Mouse (Mus musculus): ENCODE measurements at regions not wholly inside any gene's neighbourhood (a gene's known extent, or its start where the extent isn't known, plus 50 kb on each side); places are given as distances from the start of the nearest gene placed in this dataset.
A peak's percentile ranks its signal among the peaks of the same experiment; 100 is the strongest.

DNA sequence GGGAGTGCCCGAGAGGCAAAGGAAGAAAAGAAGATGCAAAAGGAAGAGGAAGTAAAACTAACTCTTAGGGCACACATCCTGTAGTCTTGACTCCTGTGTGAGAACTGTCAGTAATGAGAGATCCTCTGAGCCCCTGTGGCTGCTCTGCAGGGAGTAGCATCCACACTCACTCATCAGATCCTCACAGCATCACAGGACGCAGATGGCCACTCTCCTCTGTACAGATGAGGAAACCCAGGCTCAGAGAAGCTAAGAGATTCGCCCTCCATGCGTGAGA lies 117.0 kb upstream of the Habp2 start:
- peak; percentile 60; the same call in 1 of the 2 replicates for ATAC-seq (replicated peaks; ENCODE audit: poor library complexity)

DNA sequence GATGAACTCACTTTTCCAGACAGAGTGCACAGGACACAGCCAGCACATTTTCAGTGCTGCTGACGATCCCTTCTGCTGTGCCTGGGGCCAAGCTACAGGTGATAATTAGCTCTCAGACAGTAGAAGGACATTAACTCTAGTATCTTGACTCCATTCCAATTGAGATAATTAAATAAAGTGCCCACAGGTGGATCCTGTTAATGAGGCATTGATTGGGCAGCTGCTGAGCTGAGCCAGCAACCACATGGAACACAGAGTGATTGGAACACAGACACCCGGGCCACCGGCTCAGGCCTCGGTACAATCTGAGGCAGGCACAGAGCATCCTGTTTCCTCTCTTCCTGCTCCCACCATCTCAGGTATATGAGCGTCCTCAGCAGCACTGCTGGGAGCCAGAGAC lies 114.5 kb upstream of the Habp2 start:
- no peak for ATAC-seq (replicated peaks; ENCODE audit: poor library complexity)

DNA sequence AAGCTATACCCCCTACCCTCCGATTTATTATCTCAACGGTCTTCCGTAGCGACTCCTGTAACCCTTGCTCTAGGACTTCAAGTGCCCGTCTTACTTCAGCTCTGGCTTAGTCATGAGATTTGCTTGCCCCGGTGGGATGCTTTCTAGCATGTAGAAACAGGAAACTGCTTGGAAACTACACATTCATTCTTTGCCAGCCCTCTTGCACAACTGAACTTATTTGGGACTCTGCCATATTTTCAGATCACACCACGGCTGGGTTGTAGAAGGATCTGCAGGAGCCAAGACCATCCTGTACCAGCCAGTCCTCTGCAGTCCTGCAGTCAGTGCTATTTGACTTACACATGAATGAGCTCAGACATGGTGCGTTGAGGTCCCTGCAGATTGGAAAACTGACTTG lies 110.9 kb upstream of the Habp2 start:
- ATAC-seq (replicated peaks; ENCODE audit: poor library complexity): peak; percentile 83

DNA sequence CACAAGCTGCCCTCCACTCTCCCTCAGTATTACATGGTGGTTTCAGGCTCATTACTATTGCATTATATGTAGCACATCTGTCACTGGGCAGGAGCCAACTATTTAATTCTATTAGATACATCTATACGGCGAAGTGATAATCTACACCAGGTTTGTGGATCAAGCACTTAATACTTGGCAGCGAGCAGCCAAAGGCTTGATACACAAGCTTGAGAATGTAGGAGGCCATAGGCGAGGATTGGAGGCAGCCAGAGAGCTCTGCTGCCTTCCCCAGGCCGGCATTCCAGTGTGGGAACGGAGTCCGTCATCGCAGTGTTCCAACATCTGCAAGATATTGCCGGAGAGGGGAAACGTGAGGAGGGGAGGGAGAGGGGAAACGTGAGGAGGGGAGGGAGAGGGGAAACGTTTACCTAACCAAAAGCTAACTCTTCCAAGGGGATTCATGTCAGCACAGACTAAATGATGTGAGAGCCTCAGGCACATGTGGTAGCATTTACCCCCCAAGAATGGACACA lies 109.6 kb upstream of the Habp2 start:
- no peak for ATAC-seq (replicated peaks; ENCODE audit: poor library complexity)

DNA sequence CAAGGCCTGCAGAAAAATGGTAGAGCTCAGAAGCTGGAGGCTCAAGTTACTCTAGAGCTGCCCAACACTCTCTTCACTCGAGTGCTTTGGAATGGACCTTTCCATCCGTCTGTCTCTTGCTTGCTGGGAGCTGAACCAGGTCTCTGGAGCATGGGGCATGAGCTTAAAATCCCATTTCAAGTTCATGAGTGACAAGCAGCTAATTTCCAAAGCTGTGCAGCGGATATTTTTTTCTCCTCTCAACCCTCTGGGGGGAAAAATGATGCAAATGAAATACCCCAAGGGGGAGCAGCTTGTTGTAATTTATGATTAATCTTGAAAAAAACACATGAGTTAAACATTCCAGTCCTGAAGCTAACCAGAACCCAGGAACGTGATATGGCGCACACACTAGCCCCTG lies 101.2 kb upstream of the Habp2 start:
- ATAC-seq (replicated peaks; ENCODE audit: poor library complexity): no peak

DNA sequence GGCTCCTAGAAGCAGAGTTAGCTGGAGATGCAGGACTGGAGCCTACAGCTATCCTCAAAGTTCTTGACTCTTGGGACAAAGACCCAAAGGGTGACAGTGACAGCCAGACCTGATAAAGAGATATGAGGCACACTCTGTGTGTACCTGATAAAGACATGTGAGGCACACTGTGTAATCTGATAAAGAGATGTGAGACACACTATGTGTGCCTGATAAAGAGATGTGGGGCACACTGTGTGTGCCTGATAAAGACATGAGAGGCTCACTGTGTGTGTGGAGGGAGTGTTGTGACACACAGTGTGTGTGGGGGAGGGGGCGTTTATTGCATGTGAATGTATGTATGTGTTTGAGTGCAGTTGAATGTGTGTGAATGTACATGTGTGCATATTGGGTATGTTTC lies 97.8 kb upstream of the Habp2 start:
- ATAC-seq (replicated peaks; ENCODE audit: poor library complexity): no peak

DNA sequence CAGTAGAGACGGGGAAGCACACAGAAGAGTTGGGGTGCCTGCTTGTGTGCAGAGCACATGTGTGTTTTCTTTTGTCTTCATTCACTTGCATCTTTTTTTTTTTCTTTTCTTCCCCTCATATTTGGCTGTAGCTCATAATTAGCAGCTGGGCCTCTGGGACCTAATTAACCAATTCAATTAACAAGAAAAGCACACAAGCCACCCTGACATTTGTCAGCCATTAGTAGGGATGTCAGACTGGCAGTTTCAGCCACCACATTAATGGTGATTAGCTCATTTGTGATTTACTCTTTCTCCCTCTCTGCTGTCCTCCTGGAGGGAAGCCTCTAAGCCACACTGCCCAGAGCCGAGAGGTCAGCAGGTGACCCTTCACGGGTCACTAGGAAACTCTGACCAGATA lies 96.7 kb upstream of the Habp2 start:
- ATAC-seq (replicated peaks; ENCODE audit: poor library complexity): no peak

DNA sequence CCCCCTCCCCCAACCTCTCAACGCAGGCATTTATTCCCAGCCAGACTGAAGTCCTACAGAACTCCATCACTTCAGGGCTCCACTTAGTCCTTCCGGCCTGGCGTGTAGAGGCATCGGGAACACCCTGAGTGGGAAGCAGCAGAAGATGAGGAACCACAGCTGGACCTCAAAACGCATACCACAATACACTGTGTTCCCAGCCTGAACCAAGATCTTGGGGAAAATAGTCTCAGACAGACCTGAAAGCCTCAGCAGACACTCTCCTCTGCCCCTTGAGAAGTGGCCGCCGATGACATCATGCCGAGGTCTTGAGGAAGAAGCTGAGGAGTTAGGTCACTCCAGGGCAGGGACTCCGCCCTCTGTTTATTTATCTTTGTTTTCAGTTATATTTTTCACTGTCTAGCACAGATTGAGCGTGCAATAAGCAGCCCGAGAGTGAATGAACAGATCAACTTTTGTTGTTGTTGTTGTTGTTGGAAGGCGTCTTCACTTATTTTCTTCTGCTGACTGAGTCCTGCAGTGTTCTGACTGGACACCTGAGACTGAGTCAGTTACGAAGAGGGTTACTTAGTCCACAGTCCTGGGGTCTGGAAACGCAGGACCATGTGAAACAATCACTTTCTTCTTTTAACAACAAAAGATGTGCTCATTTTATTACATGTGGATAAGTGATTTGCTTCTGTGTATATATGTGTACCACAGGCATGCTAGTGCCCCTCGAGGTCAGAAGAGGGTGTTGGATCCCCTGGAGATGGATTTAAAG lies 88.3 kb upstream of the Habp2 start:
- no peak for ATAC-seq (replicated peaks; ENCODE audit: poor library complexity)

DNA sequence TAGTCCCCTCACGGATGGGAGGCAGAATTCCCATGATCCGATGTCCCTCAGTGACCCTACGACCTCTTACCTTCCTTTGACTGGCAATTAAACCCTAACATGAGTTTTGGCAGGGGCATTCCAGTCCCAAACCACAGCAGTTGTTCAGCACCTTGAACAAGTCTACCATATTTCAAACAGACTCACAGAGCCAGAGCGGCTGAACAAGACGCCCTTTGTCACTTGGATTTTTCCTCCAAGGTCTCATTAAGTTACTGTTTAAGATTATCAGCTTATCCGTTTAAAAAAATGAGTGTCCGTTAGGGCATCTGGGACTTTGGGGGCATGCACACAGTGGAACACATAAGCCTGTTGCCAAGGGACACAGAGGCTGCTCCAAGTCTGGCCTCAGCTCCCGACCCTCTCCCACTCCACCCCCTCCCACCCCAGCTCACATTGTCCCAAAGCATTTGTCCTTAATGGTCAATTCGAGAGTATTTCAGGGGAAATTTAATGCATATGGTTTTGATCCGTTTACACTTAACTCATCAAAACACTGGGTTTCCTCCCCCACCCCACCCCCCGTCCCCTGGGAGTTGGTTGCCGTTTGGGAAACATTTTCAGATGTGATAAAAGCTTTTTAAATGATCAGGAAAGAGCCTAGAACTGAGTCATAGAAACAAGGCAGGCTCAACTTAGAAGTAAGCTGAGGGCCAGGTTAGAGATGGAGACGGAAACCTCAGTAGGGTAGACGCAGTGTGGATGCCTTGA lies 87.4 kb upstream of the Habp2 start:
- no peak for ATAC-seq (replicated peaks; ENCODE audit: poor library complexity)

DNA sequence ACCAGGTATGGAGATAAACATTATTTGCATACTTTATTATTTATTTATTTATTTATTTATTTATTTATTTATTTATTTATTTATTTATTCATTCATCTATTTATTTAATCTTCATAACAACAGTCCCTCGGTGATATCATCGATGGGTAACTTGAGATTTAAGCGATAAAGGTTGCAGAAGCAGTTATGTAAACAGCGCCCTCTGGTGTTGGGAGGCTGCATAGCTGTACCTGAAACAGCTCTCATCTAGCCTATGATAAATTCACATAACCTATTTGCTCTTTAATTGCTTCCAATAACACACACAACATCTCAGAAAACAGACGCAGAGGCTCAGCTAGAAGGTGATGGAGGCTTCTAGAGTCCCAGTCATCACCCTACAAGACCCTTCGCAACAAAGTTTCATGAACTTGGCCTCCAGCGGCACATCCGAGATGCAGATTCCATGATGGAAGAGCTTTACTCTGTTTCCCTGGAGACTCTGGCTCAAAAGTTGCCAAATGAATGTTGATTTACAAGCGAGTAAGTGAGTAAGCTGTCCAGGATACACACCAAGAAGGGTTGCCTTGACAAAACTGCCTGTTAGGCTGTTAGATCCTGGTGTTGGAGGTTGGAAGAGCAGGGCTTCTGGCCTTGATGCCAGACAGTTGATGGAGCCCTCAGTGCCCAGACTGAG lies 85.8 kb upstream of the Habp2 start:
- ATAC-seq (replicated peaks; ENCODE audit: poor library complexity): peak; percentile 63

DNA sequence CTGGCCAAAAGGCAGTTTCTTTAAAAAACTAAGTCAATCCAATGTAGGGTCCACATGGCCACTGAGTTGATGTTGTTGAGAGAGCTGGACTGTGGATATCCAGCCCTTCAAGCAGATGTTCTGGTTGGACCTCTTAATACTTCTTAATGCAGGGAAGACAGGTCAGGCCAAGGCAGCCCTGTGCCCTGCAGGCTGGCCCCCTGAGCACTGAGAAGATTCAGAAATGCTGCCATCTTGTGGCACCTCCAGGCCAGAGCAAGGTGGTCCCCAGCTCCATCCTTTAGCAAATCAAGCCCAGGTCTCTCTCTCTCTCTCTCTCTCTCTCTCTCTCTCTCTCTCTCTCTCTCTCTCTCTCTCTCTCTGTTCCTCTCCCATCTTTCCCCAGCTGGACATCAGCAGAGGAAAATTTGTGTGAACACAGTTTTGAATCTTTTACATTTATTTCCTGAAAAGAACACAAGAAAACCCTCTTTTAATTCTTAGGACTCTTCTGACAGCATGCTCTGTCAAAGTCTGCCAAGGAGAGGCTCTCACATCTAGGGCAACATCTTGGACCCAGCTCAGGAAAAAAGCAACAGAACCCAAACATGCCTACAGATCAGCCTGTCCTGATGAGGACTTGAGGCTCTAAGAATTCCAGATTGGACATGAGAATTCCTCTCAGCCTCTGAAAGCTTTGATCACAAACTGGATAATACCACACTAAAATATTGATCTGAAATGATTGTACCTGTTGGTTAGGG lies 85.0 kb upstream of the Habp2 start:
- peak; percentile 91 for ATAC-seq (replicated peaks; ENCODE audit: poor library complexity)

DNA sequence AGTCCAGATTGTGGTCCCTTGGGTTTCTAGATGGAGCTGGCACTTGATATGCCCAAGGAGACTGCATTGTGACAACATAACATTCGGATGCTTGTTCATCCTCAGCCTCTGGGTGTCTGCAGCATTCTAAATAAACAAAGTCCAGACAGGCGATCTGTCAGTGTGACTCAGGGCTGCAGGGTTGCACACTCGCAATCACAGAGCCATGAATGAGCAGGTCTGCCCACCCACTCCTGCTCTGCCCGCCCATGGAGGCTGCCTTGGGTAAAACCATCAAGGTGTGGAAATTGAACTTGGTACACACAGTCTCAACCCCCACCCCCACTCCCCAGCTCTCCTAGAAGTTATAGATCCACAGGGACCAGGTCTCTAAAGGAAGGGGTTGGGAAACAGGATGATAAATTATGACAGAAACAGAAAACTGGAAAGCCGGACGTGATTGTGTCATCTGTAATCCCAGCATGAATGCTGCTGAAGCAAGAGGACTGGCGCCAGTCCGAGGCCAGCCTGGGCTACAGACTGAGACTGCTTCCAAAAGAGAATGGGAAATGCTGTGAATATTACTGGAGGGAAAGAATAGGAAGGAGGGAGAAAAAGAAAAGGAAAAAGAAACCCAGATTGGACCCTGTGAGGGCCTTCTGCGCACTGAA lies 84.3 kb upstream of the Habp2 start:
- no peak for ATAC-seq (replicated peaks; ENCODE audit: poor library complexity)

DNA sequence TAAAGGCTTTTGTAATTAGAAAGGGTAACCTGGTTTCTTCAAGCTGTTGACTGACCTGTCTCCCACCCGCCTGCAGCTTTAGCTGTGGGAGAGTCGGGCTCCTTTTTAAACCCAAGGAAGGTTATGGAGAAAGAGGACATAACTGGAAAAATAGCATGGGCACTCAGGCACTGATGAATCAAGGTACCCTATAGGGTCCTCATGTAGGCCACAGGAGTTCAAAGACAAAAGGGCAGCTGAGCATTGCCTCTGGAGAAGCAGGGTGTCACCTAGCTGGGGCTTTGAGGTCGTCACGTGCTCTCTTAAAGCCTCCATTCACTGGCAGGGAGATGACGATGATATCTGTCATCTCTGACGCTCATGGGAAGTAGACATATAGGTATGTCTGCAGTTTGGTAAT lies 68.4 kb upstream of the Habp2 start:
- no peak for ATAC-seq (replicated peaks; ENCODE audit: poor library complexity)

DNA sequence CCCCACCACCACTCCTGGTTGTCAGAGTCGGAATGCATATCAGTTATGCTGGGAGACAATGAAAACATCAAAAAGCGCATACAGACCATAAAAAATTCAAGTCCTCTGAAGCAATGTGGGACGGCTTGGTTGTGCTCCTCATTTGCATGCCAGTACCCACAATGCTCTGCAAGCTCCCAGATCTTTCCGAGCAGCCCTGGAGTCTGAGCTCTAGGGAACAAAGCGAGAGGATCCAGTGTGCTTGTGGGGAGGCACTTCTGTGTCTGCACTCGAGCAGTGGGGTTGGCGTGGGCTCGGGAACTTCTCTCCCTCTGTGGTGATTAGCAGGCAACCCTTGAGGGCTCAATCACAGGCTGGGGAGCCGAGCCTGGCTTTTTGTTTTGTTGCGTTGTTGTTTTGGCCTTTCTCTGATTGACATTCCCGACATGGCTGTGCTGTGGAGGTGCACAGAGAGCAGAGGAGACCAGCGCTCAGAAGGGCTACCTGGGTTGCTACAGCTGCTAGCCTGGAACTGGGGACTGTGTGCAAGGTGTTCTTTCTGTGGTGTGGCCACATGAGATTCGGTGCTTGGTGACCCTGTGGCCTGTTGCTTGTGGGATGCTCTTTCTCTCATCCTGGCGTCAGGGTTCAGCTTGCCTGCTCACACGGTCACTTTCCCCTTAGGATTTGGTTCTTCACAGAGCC lies 66.1 kb upstream of the Habp2 start:
- ATAC-seq (replicated peaks; ENCODE audit: poor library complexity): no peak

DNA sequence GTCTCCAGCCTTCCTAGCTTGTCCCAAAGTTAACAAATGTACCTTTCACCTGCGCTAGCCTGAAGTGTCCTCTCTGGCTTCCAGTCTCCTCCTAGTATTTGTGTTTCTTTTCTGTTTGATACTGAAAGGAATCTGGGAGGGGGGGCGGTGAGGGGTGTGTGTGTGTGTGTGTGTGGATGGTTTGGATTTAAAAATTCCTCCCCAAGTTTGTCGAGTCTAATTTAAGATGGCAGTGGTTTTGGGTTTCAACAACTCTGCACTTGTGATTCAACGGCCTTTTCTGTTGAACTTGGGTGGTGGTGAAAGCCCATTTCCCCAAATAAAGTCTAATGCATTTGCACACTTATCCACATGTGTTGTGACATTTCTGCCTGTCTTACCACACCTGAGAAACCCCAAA lies 64.4 kb upstream of the Habp2 start:
- peak; percentile 50; the same call in 1 of the 2 replicates for ATAC-seq (replicated peaks; ENCODE audit: poor library complexity)

DNA sequence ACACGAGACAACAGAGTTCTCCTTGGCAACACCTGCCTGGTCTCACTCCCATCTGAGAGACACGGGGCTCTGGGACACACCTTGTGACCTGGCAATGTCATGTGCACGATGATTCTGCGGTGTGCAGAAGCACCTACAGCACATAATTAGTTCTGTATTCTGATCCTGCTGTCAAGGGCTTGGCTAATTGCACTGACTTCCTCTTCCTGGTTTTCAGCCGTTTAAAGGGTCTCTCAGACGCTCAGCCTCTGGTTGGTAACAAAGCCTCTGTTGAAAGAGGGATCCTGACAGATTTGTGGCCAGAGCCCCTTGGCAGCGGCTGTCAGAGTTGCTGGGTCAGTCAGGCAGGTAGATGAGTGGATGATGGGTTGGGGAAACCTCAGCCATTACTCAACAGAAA lies 61.9 kb upstream of the Habp2 start:
- peak; percentile 69 for ATAC-seq (replicated peaks; ENCODE audit: poor library complexity)

DNA sequence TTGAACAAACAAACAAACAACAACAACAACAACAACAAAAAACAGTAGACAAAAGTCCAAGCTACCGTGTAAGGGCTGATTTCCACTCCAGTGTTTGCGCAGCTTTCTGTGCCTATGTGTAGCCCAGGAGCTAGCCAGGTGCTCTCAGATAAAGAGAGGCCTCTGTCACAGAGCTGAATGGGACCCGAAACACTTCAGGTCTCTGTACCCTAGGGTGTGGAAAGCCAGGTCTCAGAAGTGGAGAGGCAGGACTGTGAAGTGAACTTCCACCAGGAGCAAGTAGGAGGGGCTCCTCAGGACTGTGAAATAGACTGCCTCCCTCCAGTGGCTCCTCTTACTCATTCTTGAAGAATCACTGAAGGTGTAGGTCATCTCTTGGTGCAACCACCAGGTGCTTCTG lies 61.4 kb upstream of the Habp2 start:
- no peak for ATAC-seq (replicated peaks; ENCODE audit: poor library complexity)

DNA sequence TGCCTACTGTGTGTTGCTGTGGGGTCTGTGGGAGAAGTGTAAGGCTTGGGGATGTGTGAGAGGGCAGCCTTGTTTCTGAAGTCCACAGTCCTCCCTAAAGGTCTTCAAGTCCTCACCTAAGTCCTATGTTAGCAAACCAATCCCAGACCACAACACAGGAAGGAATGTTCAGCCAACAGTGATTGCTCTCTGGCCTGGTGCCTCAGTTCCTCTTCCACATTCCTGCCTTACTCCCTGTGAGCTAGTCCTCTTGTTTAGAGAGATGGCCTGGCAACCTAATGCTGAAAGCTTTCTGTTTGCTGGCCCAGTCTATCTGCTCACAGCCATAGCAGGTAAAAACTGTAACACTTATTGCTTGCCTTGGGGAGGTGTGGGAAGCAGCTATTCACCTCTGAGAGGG lies 58.4 kb upstream of the Habp2 start:
- no peak for ATAC-seq (replicated peaks; ENCODE audit: poor library complexity)

DNA sequence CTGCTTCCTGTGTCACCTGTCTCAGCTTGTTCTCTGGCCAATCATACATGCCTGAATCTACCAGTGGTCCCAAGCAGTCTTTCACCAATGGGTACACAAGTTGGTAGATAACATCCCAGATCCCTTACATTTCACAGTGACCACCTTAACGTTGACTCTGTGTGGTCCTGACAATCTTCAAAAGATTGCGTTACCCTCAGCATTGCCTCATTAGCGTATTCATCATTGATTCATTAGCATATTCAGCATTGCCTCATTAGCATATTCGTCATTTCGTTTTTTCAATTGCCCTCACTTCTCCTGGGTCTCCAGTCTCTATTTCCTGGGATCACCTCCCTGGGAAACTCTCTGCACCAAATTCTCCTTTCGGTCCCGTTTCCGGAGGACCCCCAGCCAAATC lies 55.5 kb upstream of the Habp2 start:
- no peak for ATAC-seq (replicated peaks; ENCODE audit: poor library complexity)

DNA sequence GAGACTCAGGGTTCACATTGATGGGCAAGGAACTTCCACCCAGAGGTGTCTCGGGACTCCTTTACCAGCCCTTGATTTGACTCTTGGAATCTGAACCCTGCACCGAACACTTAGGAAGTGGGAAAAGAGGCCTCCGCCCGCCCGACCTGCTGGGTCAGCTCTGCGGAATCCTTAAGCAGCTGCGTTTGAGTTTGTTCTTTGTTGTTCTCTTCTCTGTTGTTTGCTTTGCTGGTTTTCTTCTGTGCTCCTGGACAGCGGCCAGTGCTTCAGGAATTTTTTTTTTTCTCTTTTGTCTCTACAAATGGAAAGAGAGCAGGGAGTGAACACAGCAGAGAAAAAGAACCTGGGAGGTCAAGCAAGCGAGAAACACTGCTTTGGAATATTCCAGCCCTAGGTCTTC lies 55.1 kb upstream of the Habp2 start:
- no peak for ATAC-seq (replicated peaks; ENCODE audit: poor library complexity)

Measured in megakaryocyte progenitor cell, adult 5-6 weeks (primary cell).